Mouse (Mus musculus) spleen, adult 2 months (tissue): ENCODE measurements around the gene Acadsb.

Experiments
- CTCF ChIP-seq: fragments of 200-500 bp; IDR thresholded peaks from 2 replicates; pipeline ENCODE4 v1.5.1; 2011; ENCODE audit warnings: mild to moderate bottlenecking, inconsistent platforms; ENCODE audit not compliant: insufficient read depth, insufficient read length, insufficient replicate concordance; ENCODE audit errors: extremely low read depth
- POLR2A ChIP-seq: fragments of 200-500 bp; IDR thresholded peaks from 2 replicates; pipeline ENCODE4 v1.6.1; 2011; ENCODE audit warnings: low read depth, low read length, inconsistent platforms

DNA sequence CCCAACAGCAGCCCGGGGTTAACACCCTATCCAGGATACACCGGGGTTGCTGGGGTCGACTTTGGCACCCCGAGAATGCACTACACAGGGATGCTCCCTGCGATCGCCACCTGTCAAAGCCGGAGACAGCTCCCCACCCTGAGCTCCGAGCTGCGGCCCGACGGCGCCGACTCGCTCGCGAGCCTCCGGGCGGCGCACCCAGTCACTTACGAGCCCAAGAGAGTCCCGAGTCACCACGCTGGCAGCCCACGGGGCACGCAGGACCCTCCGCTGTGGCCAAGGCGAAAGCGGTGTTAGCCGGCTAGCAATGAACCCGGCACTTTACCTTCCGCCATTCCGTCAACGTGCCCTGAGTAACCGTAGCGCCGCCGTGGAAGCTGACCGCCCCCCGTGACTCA, 414 bp upstream of the Acadsb start:
- TF ChIP-seq CTCF (no peak), POLR2A (no peak)
